Mouse (Mus musculus): ENCODE results near the gene Hecw2.

DNA sequence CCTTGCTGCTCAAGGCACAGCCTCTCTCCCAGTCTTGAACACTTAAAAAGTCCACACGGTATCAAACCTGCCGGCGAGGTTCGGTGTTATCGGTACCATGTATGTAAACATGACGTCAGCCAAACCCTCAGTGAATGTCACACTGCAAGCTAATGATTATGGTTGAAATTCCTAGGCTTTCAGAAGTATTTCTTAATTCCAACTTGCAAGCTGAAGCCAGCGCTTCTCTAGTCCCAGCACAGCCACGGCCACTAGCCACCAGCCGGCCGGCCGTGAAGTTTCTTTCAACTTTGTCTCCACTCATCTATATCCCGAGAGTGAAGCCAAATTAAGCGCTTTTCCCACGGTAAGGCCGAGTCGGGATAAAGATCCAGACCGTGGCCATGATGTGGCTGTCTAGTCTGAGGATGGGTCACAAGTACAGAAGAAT lies 410.7 kb downstream of the Hecw2 start:
- no peak for TF ChIP-seq POLR2A (IDR thresholded peaks at IDR 0.05; ENCODE audit: low read depth, low read length)
- no peak for TF ChIP-seq CTCF (conservative IDR thresholded peaks at IDR 0.05; ENCODE audit: insufficient read depth, insufficient read length, low read depth, low read length)

All from kidney, adult 2 months (tissue).